Mouse (Mus musculus) midbrain, embryonic 14.5 days (tissue): ENCODE data around the gene Wdr46. TPM values are rescaled to one million over a fixed set of nuclear protein-coding genes. Genes with fewer than 3 reads are reported as not detected.

Source experiments
- ATAC-seq: fragments of 200-750 bp; cut with Nextera tagmentation; 2 replicates; pipeline ENCODE4 v1.8.0; 2017; ENCODE audit warnings: moderate number of reproducible peaks, moderate library complexity; ENCODE audit not compliant: low FRiP score, low TSS enrichment
- DNase-seq: peaks from one replicate; pipeline ENCODE4 v3.0.0-alpha.2; 2015
- H3K27ac ChIP-seq: fragments of 300-500 bp; sonication (generic); replicated peaks from 2 replicates; pipeline ENCODE4 v1.5.1; 2014; ENCODE audit warnings: mild to moderate bottlenecking, low read depth, low read length, moderate library complexity
- H3K27me3 ChIP-seq: fragments of 300-500 bp; sonication (generic); 2 replicates; pipeline ENCODE4 v1.6.1; 2014; ENCODE audit warnings: low read length, control low read depth, mixed read lengths; ENCODE audit not compliant: control insufficient read depth, insufficient read depth
- H3K36me3 ChIP-seq: fragments of 300-500 bp; sonication (generic); 2 replicates; pipeline ENCODE4 v1.6.1; 2014; ENCODE audit warnings: low read length, control low read depth; ENCODE audit not compliant: control insufficient read depth, insufficient read depth
- H3K4me1 ChIP-seq: fragments of 300-500 bp; sonication (generic); 2 replicates; pipeline ENCODE4 v1.6.1; 2014; ENCODE audit warnings: mild to moderate bottlenecking, antibody characterized with exemption, low read length, control low read depth; ENCODE audit not compliant: control insufficient read depth, insufficient read depth
- H3K4me2 ChIP-seq: fragments of 300-500 bp; sonication (generic); 2 replicates; pipeline ENCODE4 v1.6.1; 2014; ENCODE audit warnings: mild to moderate bottlenecking, low read length, moderate library complexity
- H3K4me3 ChIP-seq: fragments of 300-500 bp; sonication (generic); replicated peaks from 2 replicates; pipeline ENCODE4 v1.5.1; 2014; ENCODE audit warnings: low read depth, low read length
- H3K9ac ChIP-seq: fragments of 300-500 bp; sonication (generic); replicated peaks from 2 replicates; pipeline ENCODE4 v1.6.1; 2014; ENCODE audit warnings: mild to moderate bottlenecking, low read length, moderate library complexity
- H3K9me3 ChIP-seq: fragments of 300-500 bp; sonication (generic); 2 replicates; pipeline ENCODE4 v1.6.1; 2016; ENCODE audit warnings: low read length, control low read depth, mixed read lengths; ENCODE audit not compliant: control insufficient read depth
- WGBS: fragments of 180-500 bp; shearing (Covaris S2); extraction: QIAGEN DNeasy Blood & Tissue Kit; methylation state at CpG from one replicate; pipeline ENCODE4 v1.1.7; 2014; 5-methylcytosine and 5-hydroxymethylcytosine counted together
- polyA plus RNA-seq: library from polyadenylated mRNA; unstranded; fragments of >200 nt; fragmentation: Nextera tagmentation; extraction: Ambion mirVana; gene quantifications from 2 replicates; pipeline ENCODE4 v1.2.1, GENCODE M21; 2014

Wdr46 gene
- polyA plus RNA-seq, 1 experiment from 2014 or later, result 15.5 TPM

DNA sequence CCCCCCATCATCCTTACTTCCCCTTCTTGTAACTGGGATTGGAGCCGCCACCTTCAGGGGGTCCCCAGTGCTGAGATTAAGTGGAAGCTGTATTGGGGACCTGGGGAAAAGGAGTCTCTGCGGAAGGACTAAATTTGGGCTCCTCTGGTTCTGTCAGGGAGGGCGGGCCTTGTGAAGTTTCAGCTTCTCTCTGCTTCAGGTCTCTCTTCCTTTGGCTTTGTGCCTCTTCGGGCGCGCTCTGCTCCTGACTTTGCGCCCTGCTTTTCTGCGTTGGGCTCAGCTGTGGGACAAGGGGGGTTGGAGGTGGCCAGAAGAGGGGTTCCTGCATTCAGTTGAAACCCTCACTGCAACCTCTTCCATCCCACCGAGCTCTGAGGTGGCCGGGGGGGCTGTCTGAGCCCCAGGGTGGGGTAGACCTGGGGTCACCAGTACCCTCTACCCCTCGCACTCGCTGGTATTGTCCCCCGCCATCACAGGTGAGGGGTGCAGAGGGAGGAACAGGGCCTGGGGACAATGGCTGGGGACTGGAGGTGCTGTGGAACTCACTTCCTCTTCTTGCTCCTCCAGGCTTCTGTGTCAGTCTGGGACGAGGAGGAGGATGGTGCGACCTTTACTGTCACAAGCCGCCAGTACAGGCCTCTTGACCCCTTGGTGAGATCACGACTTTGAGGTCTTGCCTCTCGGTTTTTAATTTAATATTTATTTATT lies 9.1 kb upstream of the Wdr46 start:
- 33% methylated on average over 18 of the region's 18 CpGs for WGBS
- Histone ChIP-seq H3K9me3 (no peaks in the 10 kb centered on the region), H3K36me3 (peaks cover 35% of the 10 kb centered on the region), H3K27ac (no peak overlapping the region), H3K27me3 (no peaks in the 10 kb centered on the region), H3K4me2 (peak overlapping the region; percentile 99), H3K9ac (peak overlapping the region; percentile 91; the same call in 1 of the 2 replicates), H3K4me3 (peak overlapping the region; percentile 79), H3K4me1 (peaks cover 16% of the 10 kb centered on the region)
- DNase-seq, result no peak
- no peak for ATAC-seq

DNA sequence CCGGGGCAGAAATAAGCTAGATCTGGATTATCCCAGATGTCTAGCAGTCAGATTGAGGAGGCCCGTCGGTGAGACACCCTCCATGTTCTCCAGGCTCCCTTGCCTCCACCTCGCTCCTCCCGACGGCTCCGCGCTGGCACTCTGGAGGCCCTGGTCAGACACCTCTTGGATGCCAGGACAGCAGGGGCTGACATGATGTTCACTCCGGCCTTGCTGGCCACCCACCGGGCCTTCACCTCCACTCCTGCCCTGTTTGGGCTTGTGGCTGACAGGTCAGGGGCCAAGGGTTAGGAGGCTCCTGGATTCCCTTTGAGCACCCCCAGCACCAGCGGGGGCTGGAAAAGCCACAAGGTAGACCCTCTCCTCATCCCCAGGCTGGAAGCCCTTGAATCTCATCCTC lies 8.5 kb upstream of the Wdr46 start:
- H3K36me3 ChIP-seq, result peaks cover 35% of the 10 kb centered on the region
- H3K4me3 ChIP-seq, result 0 out of 2 replicates have a peak overlapping the region, but pooled peaks have one; percentile 3
- 91% methylated on average over 11 of the region's 11 CpGs for WGBS
- no peak for ATAC-seq
- no peaks in the 10 kb centered on the region for H3K9me3 ChIP-seq
- H3K4me1 ChIP-seq, result peaks cover 16% of the 10 kb centered on the region
- no peak overlapping the region for H3K9ac ChIP-seq
- no peak overlapping the region for H3K4me2 ChIP-seq
- no peak for DNase-seq
- no peaks in the 10 kb centered on the region for H3K27me3 ChIP-seq
- H3K27ac ChIP-seq, result no peak overlapping the region

DNA sequence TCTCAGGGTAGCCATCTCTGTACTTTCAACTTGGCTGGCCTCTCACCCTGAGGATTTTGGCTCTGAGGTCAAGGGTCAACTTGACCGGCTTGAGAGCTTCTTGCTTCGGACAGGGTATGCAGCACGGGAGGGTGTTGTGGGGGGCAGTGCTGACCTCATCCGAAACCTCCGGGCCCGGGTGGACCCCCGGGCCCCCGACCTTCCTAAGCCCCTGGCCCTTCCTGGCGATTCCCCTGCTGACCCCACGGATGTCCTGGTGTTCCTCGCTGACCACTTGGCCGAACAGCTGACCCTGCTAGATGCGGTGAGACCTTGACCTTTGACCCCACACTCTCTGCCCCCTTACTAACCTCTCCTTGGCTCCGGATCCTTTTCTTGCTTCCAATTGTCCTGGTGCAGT lies 8.0 kb upstream of the Wdr46 start:
- Histone ChIP-seq H3K27me3 (no peaks in the 10 kb centered on the region), H3K4me2 (no peak overlapping the region), H3K36me3 (peaks cover 40% of the 10 kb centered on the region), H3K4me1 (peaks cover 16% of the 10 kb centered on the region), H3K9ac (no peak overlapping the region), H3K4me3 (no peak overlapping the region), H3K27ac (no peak overlapping the region), H3K9me3 (no peaks in the 10 kb centered on the region)
- WGBS, result 85% methylated on average over 14 of the region's 14 CpGs
- ATAC-seq (no peak), DNase-seq (no peak)

DNA sequence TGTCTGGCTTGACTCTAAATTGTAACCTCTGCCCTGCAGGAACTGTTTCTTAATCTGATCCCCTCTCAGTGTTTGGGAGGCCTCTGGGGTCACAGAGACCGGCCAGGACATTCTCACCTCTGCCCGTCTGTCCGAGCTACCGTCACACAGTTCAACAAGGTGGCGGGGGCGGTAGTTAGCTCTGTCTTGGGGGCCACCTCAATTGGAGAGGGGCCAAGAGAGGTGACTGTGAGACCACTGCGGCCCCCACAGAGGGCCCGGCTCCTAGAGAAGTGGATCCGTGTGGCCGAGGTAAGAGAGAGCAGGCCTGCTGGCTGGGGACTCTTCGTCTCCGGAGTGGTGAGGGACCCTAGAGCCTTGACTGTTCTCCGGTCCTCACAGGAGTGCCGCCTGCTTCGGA lies 7.5 kb upstream of the Wdr46 start:
- Histone ChIP-seq H3K27me3 (no peaks in the 10 kb centered on the region), H3K4me1 (peaks cover 16% of the 10 kb centered on the region), H3K36me3 (peaks cover 41% of the 10 kb centered on the region), H3K9ac (no peak overlapping the region), H3K9me3 (no peaks in the 10 kb centered on the region), H3K27ac (no peak overlapping the region), H3K4me3 (no peak overlapping the region), H3K4me2 (no peak overlapping the region)
- no peak for ATAC-seq
- 91% methylated on average over 15 of the region's 15 CpGs for WGBS
- no peak for DNase-seq

DNA sequence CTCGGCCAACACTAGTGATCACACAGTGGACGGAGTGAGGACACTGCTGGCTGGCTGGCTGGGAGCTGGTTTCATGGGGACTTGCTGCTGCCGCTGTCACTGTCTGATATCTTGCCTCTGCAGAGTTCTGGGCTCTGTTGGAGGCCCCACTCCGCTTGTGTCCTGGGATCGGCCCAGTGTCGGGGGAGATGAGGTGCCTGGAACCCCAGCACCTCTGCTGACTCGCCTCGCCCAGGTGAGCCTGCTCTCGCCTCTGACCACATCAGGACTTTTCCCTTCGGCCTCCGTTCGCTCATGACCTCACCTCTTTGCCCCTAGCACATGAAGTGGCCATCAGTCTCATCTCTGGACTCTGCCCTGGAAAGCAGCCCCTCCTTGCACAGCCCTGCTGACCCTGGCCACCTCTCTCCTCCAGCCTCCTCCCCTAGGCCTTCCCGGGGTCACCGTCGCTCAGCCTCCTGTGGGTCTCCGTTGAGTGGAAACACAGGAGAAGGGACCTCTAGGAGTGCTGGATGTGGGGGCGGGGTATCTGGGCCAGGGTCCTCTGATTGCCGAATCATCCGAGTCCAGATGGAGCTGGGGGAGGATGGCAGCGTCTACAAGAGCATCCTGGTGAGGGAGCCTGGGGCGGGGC lies 4.9 kb upstream of the Wdr46 start:
- Histone ChIP-seq H3K4me1 (peaks cover 16% of the 10 kb centered on the region), H3K4me3 (no peak overlapping the region), H3K36me3 (peaks cover 52% of the 10 kb centered on the region), H3K9me3 (no peaks in the 10 kb centered on the region), H3K4me2 (no peak overlapping the region), H3K9ac (no peak overlapping the region), H3K27ac (no peak overlapping the region), H3K27me3 (no peaks in the 10 kb centered on the region)
- WGBS, result 91% methylated on average over 21 of the region's 21 CpGs
- ATAC-seq, result no peak
- no peak for DNase-seq

DNA sequence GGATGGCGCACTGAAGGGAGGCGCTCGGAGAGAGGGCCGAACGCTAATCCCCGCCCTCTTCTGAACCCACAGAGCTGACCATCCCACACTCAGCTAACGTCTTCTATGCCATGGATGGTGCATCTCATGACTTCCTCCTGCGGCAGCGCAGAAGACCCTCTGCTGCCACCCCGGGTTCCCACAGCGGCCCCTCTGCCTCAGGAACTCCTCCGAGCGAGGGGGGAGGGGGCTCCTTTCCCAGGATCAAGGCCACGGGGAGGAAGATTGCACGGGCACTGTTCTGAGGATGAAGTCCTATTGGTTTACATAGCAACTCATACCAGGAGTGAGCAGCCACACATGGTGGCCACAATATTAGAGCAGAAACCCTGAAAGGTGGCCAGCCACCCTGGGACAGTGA lies 3.5 kb upstream of the Wdr46 start:
- H3K9ac ChIP-seq, result no peak overlapping the region
- no peak overlapping the region for H3K4me3 ChIP-seq
- H3K4me1 ChIP-seq, result peaks cover 16% of the 10 kb centered on the region
- H3K27ac ChIP-seq, result no peak overlapping the region
- no peaks in the 10 kb centered on the region for H3K27me3 ChIP-seq
- peaks cover 52% of the 10 kb centered on the region for H3K36me3 ChIP-seq
- no peak for ATAC-seq
- DNase-seq, result no peak
- no peaks in the 10 kb centered on the region for H3K9me3 ChIP-seq
- 83% methylated on average over 15 of the region's 15 CpGs for WGBS
- no peak overlapping the region for H3K4me2 ChIP-seq

DNA sequence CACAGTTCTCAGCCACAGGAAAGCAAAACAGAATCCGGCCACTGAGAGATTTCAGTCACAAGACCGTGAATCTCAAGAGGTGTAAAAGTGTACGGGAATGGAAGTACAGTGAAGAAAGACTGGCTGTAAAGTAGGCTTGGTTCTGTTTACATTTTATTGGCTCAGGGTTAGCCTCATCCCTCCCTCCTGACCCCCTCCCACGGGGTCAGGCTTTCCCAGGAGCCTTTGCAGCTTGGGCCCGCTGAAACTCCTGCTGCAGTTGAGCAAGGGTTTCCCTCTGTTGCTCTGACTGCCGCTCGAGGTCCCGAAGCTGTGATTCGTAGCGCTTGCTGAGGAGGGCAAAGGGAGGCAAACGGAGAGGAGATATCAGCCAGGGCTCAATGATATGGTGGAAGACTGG lies 1.7 kb upstream of the Wdr46 start:
- no peaks in the 10 kb centered on the region for H3K27me3 ChIP-seq
- no peak overlapping the region for H3K9ac ChIP-seq
- H3K9me3 ChIP-seq, result no peaks in the 10 kb centered on the region
- DNase-seq (no peak), ATAC-seq (no peak)
- WGBS, result 88% methylated on average over 11 of the region's 11 CpGs
- peaks cover 48% of the 10 kb centered on the region for H3K36me3 ChIP-seq
- no peak overlapping the region for H3K27ac ChIP-seq
- H3K4me2 ChIP-seq, result peak overlapping the region; percentile 95; the same call in 1 of the 2 replicates
- no peak overlapping the region for H3K4me3 ChIP-seq
- peaks cover 16% of the 10 kb centered on the region for H3K4me1 ChIP-seq

DNA sequence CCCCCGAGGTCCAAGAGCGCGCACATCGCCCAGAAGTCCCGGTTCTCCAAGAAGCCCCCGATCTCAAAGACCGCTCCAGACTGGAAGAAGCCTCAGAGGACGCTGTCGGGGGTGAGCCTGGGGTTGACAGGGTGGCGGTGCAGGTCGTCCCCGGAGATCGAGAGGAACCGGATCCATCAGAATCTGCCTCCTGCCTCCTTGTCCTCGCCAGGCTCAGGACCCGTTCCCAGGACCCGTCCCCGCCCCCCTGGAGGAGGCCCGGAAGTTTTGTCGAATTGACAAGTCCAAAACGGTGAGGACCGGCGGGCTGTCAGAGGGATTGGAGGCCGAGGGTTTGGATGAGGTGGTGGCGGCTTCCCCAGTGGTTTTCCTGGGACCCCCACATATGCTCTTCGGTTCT lies 521 bp downstream of the Wdr46 start:
- H3K27me3 ChIP-seq, result no peaks in the 10 kb centered on the region
- DNase-seq (no peak), ATAC-seq (0 out of 2 replicates have a peak, but pooled peaks have one; percentile 7)
- H3K36me3 ChIP-seq, result peaks cover 55% of the 10 kb centered on the region
- peak overlapping the region; percentile 95 for H3K4me2 ChIP-seq
- no peaks in the 10 kb centered on the region for H3K9me3 ChIP-seq
- peak overlapping the region; percentile 58 for H3K9ac ChIP-seq
- H3K4me3 ChIP-seq, result peak overlapping the region; percentile 67
- 4% methylated on average over 26 of the region's 26 CpGs for WGBS
- H3K4me1 ChIP-seq, result peaks cover 16% of the 10 kb centered on the region
- no peak overlapping the region for H3K27ac ChIP-seq

DNA sequence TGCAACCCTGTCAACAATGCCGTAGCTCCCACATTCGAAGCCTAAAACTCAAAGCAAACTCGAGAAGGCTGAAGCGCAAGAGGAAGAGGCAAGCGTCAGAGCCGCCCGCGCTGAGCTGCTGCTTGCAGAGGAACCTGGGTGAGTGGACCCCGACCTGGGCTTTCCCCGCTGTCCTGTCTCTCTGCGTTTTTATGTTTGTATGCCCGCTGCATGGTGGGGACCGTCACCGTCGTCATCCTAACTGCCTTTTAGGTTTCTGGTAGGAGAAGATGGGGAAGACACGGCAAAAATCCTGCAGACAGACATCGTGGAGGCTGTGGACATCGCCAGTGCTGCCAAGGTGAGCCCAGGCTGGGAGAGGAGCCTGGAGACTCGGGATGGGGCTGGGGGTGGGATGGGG lies 921 bp downstream of the Wdr46 start:
- Histone ChIP-seq H3K4me2 (peak overlapping the region; percentile 95), H3K27me3 (no peaks in the 10 kb centered on the region), H3K36me3 (peaks cover 59% of the 10 kb centered on the region), H3K9me3 (no peaks in the 10 kb centered on the region), H3K9ac (peak overlapping the region; percentile 58), H3K4me1 (peaks cover 16% of the 10 kb centered on the region), H3K4me3 (peak overlapping the region; percentile 67), H3K27ac (no peak overlapping the region)
- WGBS, result 63% methylated on average over 19 of the region's 19 CpGs
- DNase-seq (no peak), ATAC-seq (no peak)
